Mouse (Mus musculus) lung, postnatal 0 days (tissue): Measurements from ENCODE around the gene Evi5l.

Experiments used
- CTCF ChIP-seq: IDR thresholded peaks from 2 replicates; pipeline ENCODE4 v1.5.1; 2016; ENCODE audit warnings: antibody characterized with exemption, mild to moderate bottlenecking
- EP300 ChIP-seq: IDR thresholded peaks from 2 replicates; pipeline ENCODE4 v1.6.1; 2016; ENCODE audit warnings: antibody characterized with exemption, mild to moderate bottlenecking, control low read depth

GRCm38 (mm10) chr8:4256911-4257310 is 90.5 kb downstream of the Evi5l start:
- TF ChIP-seq CTCF, result no peak
- no peak for TF ChIP-seq EP300
